Mouse (Mus musculus): Measurements from ENCODE around the gene Atad3a.
"Not testable (repeated sequence)": the region's sequence is repeated elsewhere in the genome, so short reads cannot be mapped to it uniquely, and the experiment has no call there.

The Atad3a gene

GRCm38 (mm10) chr4:155760613-155761355, at the start of gene Atad3a:
TSS of gene Atad3a (minus strand) at chr4:155761093.
- peak; percentile 96 for DNase-seq (ENCODE audit: extremely low spot score)

GRCm38 (mm10) chr4:155807841-155808240, 46.9 kb upstream of the Atad3a start:
- DNase-seq (ENCODE audit: extremely low spot score) = no peak

GRCm38 (mm10) chr4:155803340-155804041, 42.6 kb upstream of the Atad3a start:
- DNase-seq (ENCODE audit: extremely low spot score) = peak; percentile 96

DNA sequence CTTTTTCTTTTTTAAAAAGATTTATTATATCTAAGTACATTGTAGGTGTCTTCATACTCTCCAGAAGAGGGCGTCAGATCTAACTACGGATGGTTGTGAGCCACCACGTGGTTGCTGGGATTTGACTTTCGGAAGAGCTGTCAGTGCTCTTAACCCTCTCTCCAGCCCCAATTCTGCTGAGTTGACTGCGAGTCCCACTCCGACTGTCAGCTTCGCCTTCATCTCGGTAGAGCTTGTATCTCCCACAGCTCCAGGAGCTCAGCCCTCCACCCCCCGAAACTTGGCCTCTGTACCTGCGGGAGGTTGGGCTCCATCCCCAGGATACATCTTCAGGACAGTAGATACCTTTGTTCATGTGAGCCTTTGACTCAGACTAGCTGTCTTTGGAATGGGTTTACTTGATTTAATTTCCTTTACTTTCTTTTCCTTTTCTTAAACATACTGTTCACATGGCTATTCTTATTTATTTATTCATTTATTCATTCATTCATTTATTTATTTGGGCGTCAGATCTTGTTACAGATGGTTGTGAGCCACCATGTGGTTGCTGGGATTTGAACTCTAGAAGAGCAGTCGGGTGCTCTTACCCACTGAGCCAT, 41.9 kb upstream of the Atad3a start, which contains the start of gene Mrpl20:
Mrpl20 (plus strand) TSS at position 138 of the 599 bp plus-strand sequence.
- DNase-seq (ENCODE audit: extremely low spot score) = peak; percentile 48

DNA sequence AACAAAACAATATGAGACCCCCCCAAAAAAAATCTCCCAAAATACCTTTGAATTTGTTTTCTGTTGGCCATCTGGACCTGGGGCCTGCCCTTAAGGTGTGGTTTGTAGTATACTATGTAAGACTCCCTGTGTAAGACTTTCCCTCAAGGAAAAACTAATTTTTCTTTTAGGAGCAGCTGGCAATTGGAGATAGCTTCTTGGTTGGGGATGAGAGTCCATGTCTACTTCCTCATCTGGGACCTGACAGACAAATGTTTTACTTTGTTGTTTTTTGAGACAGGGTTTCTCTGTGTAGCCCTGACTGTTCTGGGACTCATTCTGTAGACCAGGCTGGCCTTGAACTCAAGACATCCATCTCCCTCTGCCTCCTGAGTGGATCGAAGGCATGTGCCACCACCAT, 41.2 kb upstream of the Atad3a start:
- DNase-seq (ENCODE audit: extremely low spot score) = no peak

GRCm38 (mm10) chr4:155793730-155794129, 32.8 kb upstream of the Atad3a start:
- no peak for DNase-seq (ENCODE audit: extremely low spot score)

GRCm38 (mm10) chr4:155791240-155791933, 30.5 kb upstream of the Atad3a start:
- no peak for DNase-seq (ENCODE audit: extremely low spot score)

- DNase-seq (ENCODE audit: extremely low spot score) = no peak
Observed at GRCm38 (mm10) chr4:155790650-155791161, 29.8 kb upstream of the Atad3a start.

GRCm38 (mm10) chr4:155790021-155790489, 29.2 kb upstream of the Atad3a start, which contains the start of gene Ankrd65:
TSS of gene Ankrd65 (plus strand) at chr4:155790439.
- no peak for DNase-seq (ENCODE audit: extremely low spot score)

- DNase-seq (ENCODE audit: extremely low spot score) = not testable (repeated sequence)
Observed at GRCm38 (mm10) chr4:155788833-155789232, 27.9 kb upstream of the Atad3a start.

DNA sequence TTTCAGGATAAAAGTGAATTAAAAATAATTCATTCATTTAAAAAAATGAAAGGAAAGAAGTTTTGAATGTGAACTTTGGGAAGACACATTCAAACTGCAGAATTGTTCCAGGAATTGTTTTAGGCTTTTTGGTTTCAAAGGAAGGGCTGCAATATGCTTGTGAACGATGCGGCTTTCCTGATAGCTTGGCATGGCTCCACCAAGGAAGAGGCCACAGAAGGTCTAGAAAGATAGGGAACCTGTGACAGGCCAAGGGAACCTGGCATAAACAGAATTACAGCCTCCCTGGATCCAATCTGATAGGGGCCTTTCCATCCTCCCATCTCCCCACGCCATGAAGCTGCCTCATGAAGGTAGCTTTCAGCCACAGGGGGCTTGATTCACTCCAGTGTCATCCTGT, 27.4 kb upstream of the Atad3a start:
- no peak for DNase-seq (ENCODE audit: extremely low spot score)

- no peak for DNase-seq (ENCODE audit: extremely low spot score)
Observed at GRCm38 (mm10) chr4:155785819-155786218, 24.9 kb upstream of the Atad3a start, which contains the start of gene Tmem88b. TSS of gene Tmem88b (minus strand) at chr4:155785874.

- no peak for DNase-seq (ENCODE audit: extremely low spot score)
Observed at GRCm38 (mm10) chr4:155785246-155785645, 24.4 kb upstream of the Atad3a start.

- peak; percentile 83 for DNase-seq (ENCODE audit: extremely low spot score)
Observed at GRCm38 (mm10) chr4:155784081-155784701, 23.3 kb upstream of the Atad3a start.

- no peak for DNase-seq (ENCODE audit: extremely low spot score)
Observed at GRCm38 (mm10) chr4:155783486-155784080, 22.7 kb upstream of the Atad3a start.

DNA sequence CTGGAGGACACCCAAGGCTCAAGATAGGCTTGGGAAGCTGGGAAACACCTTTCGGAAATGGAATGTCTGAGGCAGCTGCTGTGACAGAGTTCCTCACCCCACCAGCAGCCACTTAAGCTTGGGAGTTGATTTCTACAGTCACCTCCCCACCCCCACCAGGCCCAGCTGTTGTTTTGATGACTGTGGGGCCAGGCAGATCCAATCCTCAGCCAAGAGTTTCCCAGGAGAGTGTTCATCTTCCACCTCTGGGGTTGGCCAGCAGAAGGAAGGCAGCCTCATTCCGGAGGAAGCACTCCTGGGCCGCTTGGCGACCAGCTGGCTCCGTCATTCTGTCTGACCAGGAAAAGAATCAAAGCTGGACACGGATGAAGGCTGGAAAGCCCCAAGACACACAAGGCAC, 20.0 kb upstream of the Atad3a start:
- no peak for DNase-seq (ENCODE audit: extremely low spot score)

GRCm38 (mm10) chr4:155779498-155779897, 18.6 kb upstream of the Atad3a start:
- no peak for DNase-seq (ENCODE audit: extremely low spot score)

DNA sequence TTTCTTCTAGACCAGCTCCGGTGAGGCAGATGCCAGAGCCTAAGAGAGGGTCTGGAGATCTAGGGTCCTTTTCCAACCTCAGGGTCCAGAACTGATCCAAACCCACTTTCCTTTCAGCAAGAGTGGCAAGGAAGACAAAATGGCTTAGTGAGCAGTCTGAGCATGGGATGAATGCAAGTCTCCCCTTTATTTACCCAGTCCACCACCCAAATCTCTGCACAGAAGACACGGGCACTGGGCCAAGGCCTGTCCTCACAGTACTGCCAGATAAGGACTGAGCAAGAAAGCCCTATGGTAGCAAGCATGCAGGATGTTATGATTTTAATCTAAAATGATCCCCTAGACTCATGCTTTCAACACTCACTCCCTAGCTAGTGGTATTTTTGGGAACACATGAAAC, 16.9 kb upstream of the Atad3a start:
- DNase-seq (ENCODE audit: extremely low spot score) = no peak

DNA sequence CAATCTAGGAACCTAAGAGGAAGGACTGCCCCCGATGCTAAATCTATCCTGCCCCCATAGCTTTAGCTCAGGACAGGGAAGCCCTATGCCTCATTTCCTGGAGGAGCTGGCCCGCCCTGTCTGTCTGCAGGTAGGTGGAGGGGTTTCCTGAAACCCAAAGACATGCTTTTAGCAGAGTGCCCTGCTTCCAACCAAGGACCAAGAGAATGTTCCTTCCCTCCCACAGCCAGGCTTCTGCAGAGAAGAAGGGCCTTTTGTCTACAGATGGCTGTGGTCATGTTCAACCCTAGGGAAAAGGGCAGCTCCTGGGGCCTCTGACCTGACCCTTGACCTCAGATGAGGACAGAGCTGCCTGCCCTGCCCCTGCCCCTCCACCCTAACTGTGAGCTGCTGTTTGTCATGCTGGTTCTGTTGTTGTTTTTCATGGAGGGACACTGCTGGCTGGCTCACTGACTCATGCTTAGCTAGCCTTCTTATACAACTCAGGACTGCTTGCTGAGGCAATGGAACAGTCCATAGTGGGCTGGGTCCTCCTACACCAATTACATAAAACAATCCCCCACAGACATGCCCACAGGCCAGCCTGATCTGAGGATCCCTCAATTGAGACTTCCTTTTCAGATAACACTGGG, 15.9 kb upstream of the Atad3a start:
- DNase-seq (ENCODE audit: extremely low spot score) = peak; percentile 88

GRCm38 (mm10) chr4:155775855-155776254, 15.0 kb upstream of the Atad3a start:
- DNase-seq (ENCODE audit: extremely low spot score) = no peak
